Mouse (Mus musculus): ENCODE results near the gene Gemin2. TPM values are rescaled to one million over a fixed set of nuclear protein-coding genes. Genes with fewer than 3 reads are reported as not detected.

The Gemin2 gene
- total and polyA plus RNA-seq, 2 experiments, result 3.7 to 15.9 TPM

- no peaks in the 10 kb centered on the region for H3K27me3 ChIP-seq (ENCODE audit: control insufficient read depth, insufficient read depth, low read length)
- no peak for DNase-seq (ENCODE audit: extremely low read depth, low read depth, low spot score)
- H3K36me3 ChIP-seq (ENCODE audit: control insufficient read depth, insufficient read depth, low read length), result peaks cover 36% of the 10 kb centered on the region
- H3K4me1 ChIP-seq (ENCODE audit: control insufficient read depth, insufficient read depth, low read length), result peaks cover 3% of the 10 kb centered on the region
- H3K9ac ChIP-seq (ENCODE audit: low read depth, low read length), result peak overlapping the region; percentile 88
- peak overlapping the region; percentile 78 for H3K4me3 ChIP-seq (ENCODE audit: insufficient read depth, low read depth, low read length)
- TF ChIP-seq CTCF (IDR thresholded peaks at IDR 0.05; ENCODE audit: low read depth, low read length) (no peak), POLR2A (IDR thresholded peaks at IDR 0.05; ENCODE audit: extremely low read depth, insufficient read depth, low read length) (no peak)
- WGBS, result under 1% methylated on average over 41 of the region's 41 CpGs
- H3K27ac ChIP-seq (replicated peaks; ENCODE audit: insufficient read depth, low read depth, low read length), result peak overlapping the region; percentile 80
- peaks cover 6% of the 10 kb centered on the region for H3K79me2 ChIP-seq (ENCODE audit: control insufficient read depth, insufficient read depth, low read length)
Measured at GRCm38 (mm10) chr12:59067095-59067494, 53.9 kb downstream of the Gemin2 start.

GRCm38 (mm10) chr12:59068791-59069190 is 55.6 kb downstream of the Gemin2 start:
- H3K27ac ChIP-seq (replicated peaks; ENCODE audit: insufficient read depth, low read depth, low read length), result no peak overlapping the region
- H3K4me3 ChIP-seq (ENCODE audit: insufficient read depth, low read depth, low read length), result no peak overlapping the region
- H3K4me1 ChIP-seq (ENCODE audit: control insufficient read depth, insufficient read depth, low read length), result peaks cover 3% of the 10 kb centered on the region
- H3K36me3 ChIP-seq (ENCODE audit: control insufficient read depth, insufficient read depth, low read length), result peaks cover 44% of the 10 kb centered on the region
- H3K27me3 ChIP-seq (ENCODE audit: control insufficient read depth, insufficient read depth, low read length), result no peaks in the 10 kb centered on the region
- WGBS, result 92% methylated on average over 13 of the region's 13 CpGs
- no peak for TF ChIP-seq CTCF (IDR thresholded peaks at IDR 0.05; ENCODE audit: low read depth, low read length)
- no peak for TF ChIP-seq POLR2A (IDR thresholded peaks at IDR 0.05; ENCODE audit: extremely low read depth, insufficient read depth, low read length)
- H3K79me2 ChIP-seq (ENCODE audit: control insufficient read depth, insufficient read depth, low read length), result peaks cover 6% of the 10 kb centered on the region
- no peak overlapping the region for H3K9ac ChIP-seq (ENCODE audit: low read depth, low read length)
- DNase-seq (ENCODE audit: extremely low read depth, low read depth, low spot score), result no peak

- Histone ChIP-seq H3K36me3 (ENCODE audit: control insufficient read depth, insufficient read depth, low read length) (peaks cover 52% of the 10 kb centered on the region), H3K27ac (replicated peaks; ENCODE audit: insufficient read depth, low read depth, low read length) (no peak overlapping the region), H3K9ac (ENCODE audit: low read depth, low read length) (no peak overlapping the region), H3K27me3 (ENCODE audit: control insufficient read depth, insufficient read depth, low read length) (no peaks in the 10 kb centered on the region), H3K4me3 (ENCODE audit: insufficient read depth, low read depth, low read length) (no peak overlapping the region), H3K4me1 (ENCODE audit: control insufficient read depth, insufficient read depth, low read length) (peaks cover 3% of the 10 kb centered on the region), H3K79me2 (ENCODE audit: control insufficient read depth, insufficient read depth, low read length) (peaks cover 1% of the 10 kb centered on the region)
- WGBS, result 90% methylated on average over 11 of the region's 11 CpGs
- DNase-seq (ENCODE audit: extremely low read depth, low read depth, low spot score), result no peak
- TF ChIP-seq POLR2A (IDR thresholded peaks at IDR 0.05; ENCODE audit: extremely low read depth, insufficient read depth, low read length), result no peak
- no peak for TF ChIP-seq CTCF (IDR thresholded peaks at IDR 0.05; ENCODE audit: low read depth, low read length)
Measured at GRCm38 (mm10) chr12:59072286-59072685, 59.1 kb downstream of the Gemin2 start.

GRCm38 (mm10) chr12:59074052-59074451 is 60.9 kb downstream of the Gemin2 start:
- no peak overlapping the region for H3K4me3 ChIP-seq (ENCODE audit: insufficient read depth, low read depth, low read length)
- H3K79me2 ChIP-seq (ENCODE audit: control insufficient read depth, insufficient read depth, low read length), result no peaks in the 10 kb centered on the region
- DNase-seq (ENCODE audit: extremely low read depth, low read depth, low spot score), result no peak
- no peaks in the 10 kb centered on the region for H3K27me3 ChIP-seq (ENCODE audit: control insufficient read depth, insufficient read depth, low read length)
- H3K36me3 ChIP-seq (ENCODE audit: control insufficient read depth, insufficient read depth, low read length), result peaks cover 42% of the 10 kb centered on the region
- 75% methylated on average over 3 of the region's 3 CpGs for WGBS
- no peak overlapping the region for H3K27ac ChIP-seq (replicated peaks; ENCODE audit: insufficient read depth, low read depth, low read length)
- H3K4me1 ChIP-seq (ENCODE audit: control insufficient read depth, insufficient read depth, low read length), result no peaks in the 10 kb centered on the region
- no peak overlapping the region for H3K9ac ChIP-seq (ENCODE audit: low read depth, low read length)
- TF ChIP-seq CTCF (IDR thresholded peaks at IDR 0.05; ENCODE audit: low read depth, low read length) (no peak), POLR2A (IDR thresholded peaks at IDR 0.05; ENCODE audit: extremely low read depth, insufficient read depth, low read length) (no peak)

GRCm38 (mm10) chr12:59076996-59077395 is 63.8 kb downstream of the Gemin2 start:
- peaks cover 17% of the 10 kb centered on the region for H3K36me3 ChIP-seq (ENCODE audit: control insufficient read depth, insufficient read depth, low read length)
- no peak overlapping the region for H3K27ac ChIP-seq (replicated peaks; ENCODE audit: insufficient read depth, low read depth, low read length)
- H3K9ac ChIP-seq (ENCODE audit: low read depth, low read length), result no peak overlapping the region
- no peaks in the 10 kb centered on the region for H3K79me2 ChIP-seq (ENCODE audit: control insufficient read depth, insufficient read depth, low read length)
- no peak overlapping the region for H3K4me3 ChIP-seq (ENCODE audit: insufficient read depth, low read depth, low read length)
- 72% methylated on average over 3 of the region's 3 CpGs for WGBS
- no peak for DNase-seq (ENCODE audit: extremely low read depth, low read depth, low spot score)
- TF ChIP-seq CTCF (IDR thresholded peaks at IDR 0.05; ENCODE audit: low read depth, low read length) (no peak), POLR2A (IDR thresholded peaks at IDR 0.05; ENCODE audit: extremely low read depth, insufficient read depth, low read length) (no peak)
- H3K4me1 ChIP-seq (ENCODE audit: control insufficient read depth, insufficient read depth, low read length), result no peaks in the 10 kb centered on the region
- no peaks in the 10 kb centered on the region for H3K27me3 ChIP-seq (ENCODE audit: control insufficient read depth, insufficient read depth, low read length)

GRCm38 (mm10) chr12:59077883-59078282 is 64.7 kb downstream of the Gemin2 start:
- H3K4me1 ChIP-seq (ENCODE audit: control insufficient read depth, insufficient read depth, low read length), result no peaks in the 10 kb centered on the region
- no peak for DNase-seq (ENCODE audit: extremely low read depth, low read depth, low spot score)
- H3K27ac ChIP-seq (replicated peaks; ENCODE audit: insufficient read depth, low read depth, low read length), result no peak overlapping the region
- no peaks in the 10 kb centered on the region for H3K79me2 ChIP-seq (ENCODE audit: control insufficient read depth, insufficient read depth, low read length)
- TF ChIP-seq CTCF (IDR thresholded peaks at IDR 0.05; ENCODE audit: low read depth, low read length) (no peak), POLR2A (IDR thresholded peaks at IDR 0.05; ENCODE audit: extremely low read depth, insufficient read depth, low read length) (no peak)
- H3K27me3 ChIP-seq (ENCODE audit: control insufficient read depth, insufficient read depth, low read length), result no peaks in the 10 kb centered on the region
- H3K36me3 ChIP-seq (ENCODE audit: control insufficient read depth, insufficient read depth, low read length), result peaks cover 10% of the 10 kb centered on the region
- no peak overlapping the region for H3K9ac ChIP-seq (ENCODE audit: low read depth, low read length)
- no peak overlapping the region for H3K4me3 ChIP-seq (ENCODE audit: insufficient read depth, low read depth, low read length)
- WGBS, result 86% methylated on average over 3 of the region's 3 CpGs

Other genes with a start within 250 kb of the Gemin2 start
- 78.0 and 96.3 TPM in 2 replicates for gene Sec23a, start 1.4 kb upstream of the Gemin2 start, total RNA-seq (2014; rRNA removed)
- gene Sec23a, start 1.4 kb upstream of the Gemin2 start, polyA plus RNA-seq (2012; rRNA removed), result 23.7 and 25.2 TPM in 2 replicates
- 34.2 and 37.6 TPM in 2 replicates for gene Trappc6b, start 48.1 kb downstream of the Gemin2 start, total RNA-seq (2014; rRNA removed)
- 63.9 and 68.0 TPM in 2 replicates for gene Trappc6b, start 48.1 kb downstream of the Gemin2 start, polyA plus RNA-seq (2012; rRNA removed)
- 7.3 and 9.9 TPM in 2 replicates for gene Pnn, start 53.5 kb downstream of the Gemin2 start, total RNA-seq (2014; rRNA removed)
- gene Pnn, start 53.5 kb downstream of the Gemin2 start, polyA plus RNA-seq (2012; rRNA removed), result 4.7 and 8.6 TPM in 2 replicates
- 223 and 268 TPM in 2 replicates for gene Mia2, start 82.4 kb downstream of the Gemin2 start, total RNA-seq (2014; rRNA removed)
- 87.2 and 94.7 TPM in 2 replicates for gene Mia2, start 82.4 kb downstream of the Gemin2 start, polyA plus RNA-seq (2012; rRNA removed)
- 15.7 and 19.1 TPM in 2 replicates for gene Fbxo33, start 206.3 kb downstream of the Gemin2 start, total RNA-seq (2014; rRNA removed)
- 3.8 and 5.1 TPM in 2 replicates for gene Fbxo33, start 206.3 kb downstream of the Gemin2 start, polyA plus RNA-seq (2012; rRNA removed)